Mouse (Mus musculus): ENCODE data around the gene Lrrc73. TPM values are rescaled to one million over a fixed set of nuclear protein-coding genes. Genes with fewer than 3 reads are reported as not detected.

Lrrc73 gene
- polyA plus RNA-seq, 1 experiment, result 31.1 TPM

DNA sequence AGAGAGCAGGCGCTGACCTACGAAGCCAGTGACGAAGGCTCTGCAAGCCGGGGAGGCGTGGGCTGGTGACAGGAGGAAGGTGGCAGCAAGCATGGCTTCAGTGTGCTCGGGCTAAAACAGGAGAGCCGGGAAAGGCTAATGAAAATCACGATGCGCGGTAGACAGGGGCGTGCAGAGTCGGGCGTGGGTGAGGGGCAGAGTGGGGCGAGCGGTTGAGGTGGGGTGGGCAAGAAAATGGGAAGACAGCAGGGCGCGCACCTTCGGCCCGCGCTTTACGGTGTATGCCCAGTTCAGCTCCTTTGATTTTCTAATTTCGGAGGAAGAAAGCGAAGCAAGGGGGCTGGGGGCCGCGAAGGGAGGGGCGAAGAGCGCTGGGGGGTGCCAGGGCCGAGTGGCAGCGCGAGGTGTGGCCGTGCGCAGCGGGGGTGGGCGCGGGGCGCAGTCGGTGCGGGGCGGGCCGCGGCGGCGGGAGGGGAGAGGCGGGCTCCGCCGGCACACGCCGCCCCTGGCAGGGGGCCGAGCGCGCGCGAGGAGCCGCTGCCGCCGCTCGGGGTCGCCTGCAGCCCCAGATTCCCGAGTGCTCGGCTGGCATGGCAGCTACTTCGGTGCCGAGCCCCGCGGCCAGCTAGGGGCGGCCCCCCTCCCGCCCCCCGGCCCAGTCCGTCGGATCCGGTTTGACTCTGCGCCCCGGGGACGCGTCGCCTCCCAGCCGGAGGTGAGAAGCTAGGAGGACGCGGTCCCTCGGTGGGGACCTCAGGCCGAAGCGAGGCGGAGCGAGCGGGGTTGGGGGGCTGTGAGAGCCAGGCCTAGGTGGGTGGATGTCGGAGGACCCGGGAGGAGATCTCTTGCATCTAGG is 44.3 kb downstream of the Lrrc73 start, which contains the start of gene Dlk2:
Gene Dlk2, plus strand, starts transcription at position 58 of the 856 bp plus-strand sequence.
- DNase-seq (ENCODE audit: low read depth), result peak; percentile 72
- TF ChIP-seq POLR2A (IDR thresholded peaks at IDR 0.05; ENCODE audit: borderline replicate concordance, extremely low read depth, insufficient read depth, insufficient read length, poor library complexity, severe bottlenecking) (no peak), CTCF (IDR thresholded peaks at IDR 0.05; ENCODE audit: borderline replicate concordance, extremely low read depth, insufficient read depth, insufficient read length) (no peak)

DNA sequence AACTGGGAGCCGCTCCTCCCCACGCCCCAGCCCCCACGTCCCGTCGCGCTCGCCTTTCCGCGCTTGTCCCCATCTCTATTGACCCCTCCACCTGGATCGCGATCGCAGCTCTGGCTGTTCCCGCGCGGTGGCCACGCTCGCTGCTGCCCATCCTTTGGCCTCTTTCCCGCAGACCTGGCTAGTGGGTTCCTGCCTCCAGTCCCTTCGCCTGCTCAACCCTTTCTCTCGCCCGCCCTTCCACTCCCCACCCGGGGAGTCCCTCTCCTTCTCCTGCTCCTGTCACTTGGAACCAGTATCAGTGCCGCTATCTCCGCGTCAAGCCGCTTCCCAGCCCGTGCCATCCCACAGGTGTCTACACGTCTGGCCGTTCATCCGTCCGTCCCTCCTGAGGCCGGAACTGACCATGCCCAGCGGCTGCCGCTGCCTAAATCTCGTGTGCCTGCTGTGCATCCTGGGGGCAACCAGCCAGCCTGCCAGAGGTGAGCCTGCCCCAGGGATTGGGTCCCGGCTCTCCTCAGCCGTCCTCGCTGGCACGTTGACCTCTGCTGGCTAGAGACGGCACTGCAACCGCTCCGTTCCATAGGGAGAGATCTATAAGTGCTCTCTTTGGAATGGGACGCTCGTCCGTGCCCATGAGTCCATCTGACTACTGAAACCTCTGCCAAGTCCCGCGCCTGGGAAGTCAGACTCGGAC is 45.0 kb downstream of the Lrrc73 start:
- TF ChIP-seq POLR2A (IDR thresholded peaks at IDR 0.05; ENCODE audit: borderline replicate concordance, extremely low read depth, insufficient read depth, insufficient read length, poor library complexity, severe bottlenecking) (no peak), CTCF (IDR thresholded peaks at IDR 0.05; ENCODE audit: borderline replicate concordance, extremely low read depth, insufficient read depth, insufficient read length) (peak; percentile 91)
- peak; percentile 89 for DNase-seq (ENCODE audit: low read depth)

DNA sequence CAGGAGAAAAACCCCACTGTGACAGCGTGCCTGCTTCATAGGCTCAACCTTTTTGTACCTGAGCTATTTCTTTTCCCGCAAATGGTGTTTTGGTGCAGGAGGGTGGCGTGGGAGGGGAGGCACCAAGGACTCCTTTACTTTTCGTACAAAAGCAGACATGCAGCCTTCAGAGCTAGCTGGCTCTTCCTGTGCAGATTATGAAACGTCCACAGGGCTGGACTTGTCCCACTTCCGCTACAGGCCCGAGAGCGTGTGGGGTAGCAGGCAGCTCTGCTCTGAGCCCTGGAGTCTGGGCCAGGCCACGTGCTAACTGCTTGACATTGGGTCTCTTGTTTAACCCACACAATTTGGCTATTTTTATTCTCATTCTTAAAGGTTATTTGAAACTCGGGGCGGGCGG is 48.6 kb downstream of the Lrrc73 start:
- no peak for DNase-seq (ENCODE audit: low read depth)
- TF ChIP-seq CTCF (IDR thresholded peaks at IDR 0.05; ENCODE audit: borderline replicate concordance, extremely low read depth, insufficient read depth, insufficient read length) (no peak), POLR2A (IDR thresholded peaks at IDR 0.05; ENCODE audit: borderline replicate concordance, extremely low read depth, insufficient read depth, insufficient read length, poor library complexity, severe bottlenecking) (no peak)

DNA sequence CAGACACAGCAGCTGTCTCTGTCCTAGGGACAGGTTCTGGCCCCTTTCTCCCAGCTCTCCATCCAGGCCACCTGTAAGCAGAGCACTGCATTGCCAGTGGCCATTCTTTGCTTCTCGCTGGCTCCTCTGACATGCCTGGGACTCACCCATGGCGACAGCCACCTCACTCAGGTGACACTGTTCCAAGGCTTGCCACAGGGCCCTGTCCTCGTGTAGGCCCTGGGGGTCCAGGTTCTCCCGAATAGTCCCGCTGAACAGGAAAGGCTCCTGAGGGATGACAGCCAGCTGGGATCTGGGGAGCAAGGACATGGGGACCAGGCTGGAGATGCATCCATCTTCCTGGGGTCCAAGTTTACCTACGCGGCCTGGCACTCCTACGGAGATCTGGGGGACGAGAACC is 50.9 kb downstream of the Lrrc73 start:
- TF ChIP-seq POLR2A (IDR thresholded peaks at IDR 0.05; ENCODE audit: borderline replicate concordance, extremely low read depth, insufficient read depth, insufficient read length, poor library complexity, severe bottlenecking), result no peak
- TF ChIP-seq CTCF (IDR thresholded peaks at IDR 0.05; ENCODE audit: borderline replicate concordance, extremely low read depth, insufficient read depth, insufficient read length), result no peak
- no peak for DNase-seq (ENCODE audit: low read depth)

Other genes with a start within 250 kb of the Lrrc73 start
- 168 and 204 TPM in 2 replicates for gene Vegfa, start 221.2 kb upstream of the Lrrc73 start, polyA plus RNA-seq (2012; rRNA removed)
- 73.0 and 82.8 TPM in 2 replicates for gene Mrps18a, start 142.5 kb upstream of the Lrrc73 start, polyA plus RNA-seq (2012; rRNA removed)
- gene Rsph9, start 109.3 kb upstream of the Lrrc73 start, polyA plus RNA-seq (2012; rRNA removed), result 32.5 and 35.7 TPM in 2 replicates
- 20.4 and 28.4 TPM in 2 replicates for gene Mad2l1bp, start 100.0 kb upstream of the Lrrc73 start, polyA plus RNA-seq (2012; rRNA removed)
- gene Gtpbp2, start 92.5 kb upstream of the Lrrc73 start, polyA plus RNA-seq (2012; rRNA removed), result 169 and 209 TPM in 2 replicates
- 10.8 and 11.0 TPM in 2 replicates for gene Polh, start 50.9 kb upstream of the Lrrc73 start, polyA plus RNA-seq (2012; rRNA removed)
- 57.0 and 58.5 TPM in 2 replicates for gene Xpo5, start 50.7 kb upstream of the Lrrc73 start, polyA plus RNA-seq (2012; rRNA removed)
- 98.2 and 137 TPM in 2 replicates for gene Polr1c, start 5.5 kb upstream of the Lrrc73 start, polyA plus RNA-seq (2012; rRNA removed)
- 84.0 and 96.8 TPM in 2 replicates for gene Yipf3, start 5.5 kb upstream of the Lrrc73 start, polyA plus RNA-seq (2012; rRNA removed)
- gene Tjap1, start 29.5 kb downstream of the Lrrc73 start, polyA plus RNA-seq (2012; rRNA removed), result 58.8 and 77.3 TPM in 2 replicates
- 93.3 and 114 TPM in 2 replicates for gene Dlk2, start 43.9 kb downstream of the Lrrc73 start, polyA plus RNA-seq (2012; rRNA removed)
- 17.5 and 20.9 TPM in 2 replicates for gene Abcc10, start 74.8 kb downstream of the Lrrc73 start, polyA plus RNA-seq (2012; rRNA removed)
- gene Zfp318, start 130.2 kb downstream of the Lrrc73 start, polyA plus RNA-seq (2012; rRNA removed), result 28.3 and 39.7 TPM in 2 replicates
- 8.2 and 11.3 TPM in 2 replicates for gene Crip3, start 175.4 kb downstream of the Lrrc73 start, polyA plus RNA-seq (2012; rRNA removed)
- gene Slc22a7, start 184.9 kb downstream of the Lrrc73 start, polyA plus RNA-seq (2012; rRNA removed), result 0.07 and 0.09 TPM in 2 replicates
- gene Ttbk1, start 234.1 kb downstream of the Lrrc73 start, polyA plus RNA-seq (2012; rRNA removed), result 22.1 and 35.4 TPM in 2 replicates
- 17.6 and 25.7 TPM in 2 replicates for gene Dnph1, start 243.2 kb downstream of the Lrrc73 start, polyA plus RNA-seq (2012; rRNA removed)

Measured in brain, embryonic 14.5 days (tissue).